Mouse (Mus musculus) A20 (cell line): ENCODE measurements at regions not wholly inside any gene's neighbourhood (a gene's known extent, or its start where the extent isn't known, plus 50 kb on each side); places are given as distances from the start of the nearest gene placed in this dataset.

Experiments used
- DNase-seq: peaks from one replicate; pipeline ENCODE4 v3.0.0-alpha.2; 2011; ENCODE audit warnings: low read depth, low spot score

DNA sequence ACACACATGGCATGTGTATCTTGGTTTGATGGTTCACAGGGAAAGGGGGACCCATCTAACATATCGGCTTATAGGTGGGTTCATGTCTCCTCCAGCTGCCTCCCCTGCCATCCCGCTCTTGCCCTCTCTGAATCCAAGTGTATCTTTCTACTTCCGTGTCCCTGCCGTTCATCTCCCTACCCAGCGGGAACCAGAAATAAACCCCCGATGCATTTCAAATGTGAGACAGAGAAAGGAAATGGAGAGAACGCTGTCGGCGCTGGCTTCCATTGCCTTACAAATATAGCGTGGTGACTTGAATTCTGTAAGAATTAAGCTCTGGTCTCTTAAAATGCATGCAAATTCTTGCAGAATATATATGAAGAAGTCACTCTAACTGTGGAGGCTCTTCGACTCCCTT, 379.2 kb downstream of the Vrk1 start:
- no peak for DNase-seq

DNA sequence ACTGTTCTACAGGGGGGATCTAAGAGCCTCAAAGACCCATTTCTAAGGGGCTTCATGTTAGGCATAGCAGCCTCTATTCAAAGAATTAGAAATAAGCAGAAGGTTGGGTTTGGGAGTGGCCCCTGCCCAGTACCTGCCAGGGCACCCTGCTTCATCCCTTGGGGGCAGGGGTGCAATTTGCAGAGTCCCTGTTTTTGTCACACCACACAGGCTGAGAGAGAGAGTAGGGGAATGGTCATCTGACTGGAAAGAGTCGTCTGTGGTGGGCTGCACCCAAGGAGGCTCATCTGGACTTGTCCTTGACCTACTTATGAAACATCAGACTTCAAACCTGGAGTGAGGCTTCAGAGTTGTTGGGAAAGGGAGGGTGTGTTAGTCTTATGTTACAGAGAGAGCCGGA, 382.3 kb downstream of the Vrk1 start:
- DNase-seq = no peak

DNA sequence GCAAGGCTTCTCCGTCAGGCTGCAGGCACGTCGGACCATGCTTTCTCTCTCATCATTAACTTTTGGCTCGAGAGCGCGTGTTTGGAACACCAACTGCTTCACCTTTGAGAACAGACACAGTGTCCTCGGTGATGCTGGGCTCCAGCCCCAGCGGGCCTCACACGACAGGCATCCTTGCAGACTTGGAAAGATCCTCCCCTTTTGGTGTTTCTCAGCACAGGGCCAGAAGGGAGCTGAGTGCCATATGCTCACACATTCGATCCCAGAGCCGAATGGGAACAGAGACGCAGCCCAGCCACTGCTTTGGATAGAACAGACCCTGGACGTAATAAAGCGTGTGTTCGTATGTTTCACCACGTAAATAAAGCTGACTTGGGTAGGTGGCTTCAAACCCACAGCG, 389.1 kb downstream of the Vrk1 start:
- no peak for DNase-seq

DNA sequence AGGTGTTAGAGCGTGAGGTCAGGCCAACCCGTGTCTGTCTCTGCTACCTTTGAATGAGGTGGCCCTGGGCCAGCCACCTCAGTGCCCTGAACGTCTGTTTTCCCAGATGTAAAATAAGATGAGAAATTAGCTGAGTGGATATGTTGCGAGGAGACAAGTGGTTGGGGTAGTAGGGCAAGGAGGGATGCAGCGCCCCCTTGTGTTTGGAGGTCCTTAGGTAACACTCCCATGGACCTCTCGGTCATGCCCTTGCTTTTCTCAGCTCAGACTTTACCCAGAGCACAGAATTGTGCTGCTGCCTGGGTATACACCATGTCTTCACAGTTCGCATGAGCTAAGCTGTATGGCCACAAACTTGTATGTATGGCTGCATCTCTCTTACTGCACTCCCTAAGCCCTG, 401.0 kb downstream of the Vrk1 start:
- DNase-seq = no peak

DNA sequence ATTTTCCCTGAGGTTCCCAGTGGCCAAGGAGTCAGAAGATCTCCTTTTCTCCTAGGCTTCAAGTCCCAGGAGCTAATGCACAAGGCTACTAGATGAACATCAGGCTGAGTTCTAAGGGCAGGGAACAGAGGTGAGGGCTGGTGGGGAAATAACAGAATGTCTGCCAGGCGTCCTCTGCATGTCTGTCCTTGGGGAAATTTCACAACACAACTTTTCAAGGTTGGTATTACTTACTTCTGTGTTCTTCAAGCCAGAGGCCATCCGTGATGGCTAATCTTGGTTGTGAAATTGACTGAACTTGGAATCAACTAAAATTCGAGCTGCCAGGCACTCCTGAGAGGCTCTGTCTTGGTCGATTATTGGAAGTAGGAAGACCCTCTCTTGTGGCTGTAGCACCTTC, 416.6 kb downstream of the Vrk1 start:
- no peak for DNase-seq

DNA sequence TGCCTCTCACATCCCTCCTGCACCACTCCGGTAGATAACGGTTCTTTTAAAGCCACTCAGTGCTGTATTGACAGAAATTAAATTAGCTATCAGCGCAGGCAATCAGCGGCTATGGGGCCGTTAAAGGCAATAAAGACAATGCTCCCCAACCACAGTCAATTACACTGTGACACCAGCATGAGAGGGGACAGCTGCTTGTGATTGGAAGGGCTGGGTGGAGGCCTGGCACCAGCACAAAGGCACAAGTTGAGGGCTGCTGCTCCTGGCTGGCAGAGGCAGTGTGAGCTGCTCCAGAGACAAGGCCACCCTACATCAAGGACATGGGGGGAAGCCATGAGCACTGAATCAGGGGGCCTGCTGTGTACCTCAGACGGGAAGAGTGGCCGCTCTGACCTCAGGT, 420.0 kb downstream of the Vrk1 start:
- no peak for DNase-seq

DNA sequence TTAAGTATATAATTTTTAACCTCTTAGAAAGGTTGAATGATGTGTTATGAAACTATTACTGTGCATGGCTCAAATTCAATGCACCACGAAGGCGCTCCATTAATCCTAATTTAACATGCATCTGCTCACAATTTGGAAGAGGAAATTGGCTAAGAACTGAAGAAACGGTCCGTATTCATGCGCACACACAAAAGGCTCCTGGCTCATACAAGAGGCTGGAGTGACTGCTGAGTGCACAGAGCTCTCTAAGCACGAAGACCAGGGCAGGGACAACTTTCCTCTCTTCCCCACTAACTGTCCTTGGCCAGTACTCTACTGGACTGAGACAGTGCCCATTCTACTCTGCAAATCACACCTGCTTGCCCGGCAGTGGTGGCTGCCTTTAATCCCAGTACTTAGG, 435.1 kb downstream of the Vrk1 start:
- no peak for DNase-seq

DNA sequence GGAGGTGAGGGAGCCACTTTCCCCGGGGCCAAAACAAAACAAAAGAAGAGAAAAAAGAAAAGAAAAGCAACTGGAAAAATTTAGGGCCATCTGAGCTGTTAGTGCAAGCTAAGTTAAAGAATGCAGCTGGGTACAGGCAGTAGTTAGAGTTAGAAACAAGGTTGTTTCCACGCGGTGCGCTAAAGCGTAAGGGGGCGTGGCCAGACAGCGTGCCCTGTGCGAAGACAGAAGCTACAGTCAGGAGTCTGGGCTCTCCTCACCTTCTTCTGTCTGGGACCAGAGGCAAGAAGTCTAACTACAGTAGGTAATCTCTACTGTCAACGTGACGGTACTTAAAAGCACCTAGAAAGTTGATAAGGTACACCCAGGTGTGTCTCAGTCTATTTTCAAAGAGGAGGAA, 435.9 kb downstream of the Vrk1 start:
- no peak for DNase-seq

DNA sequence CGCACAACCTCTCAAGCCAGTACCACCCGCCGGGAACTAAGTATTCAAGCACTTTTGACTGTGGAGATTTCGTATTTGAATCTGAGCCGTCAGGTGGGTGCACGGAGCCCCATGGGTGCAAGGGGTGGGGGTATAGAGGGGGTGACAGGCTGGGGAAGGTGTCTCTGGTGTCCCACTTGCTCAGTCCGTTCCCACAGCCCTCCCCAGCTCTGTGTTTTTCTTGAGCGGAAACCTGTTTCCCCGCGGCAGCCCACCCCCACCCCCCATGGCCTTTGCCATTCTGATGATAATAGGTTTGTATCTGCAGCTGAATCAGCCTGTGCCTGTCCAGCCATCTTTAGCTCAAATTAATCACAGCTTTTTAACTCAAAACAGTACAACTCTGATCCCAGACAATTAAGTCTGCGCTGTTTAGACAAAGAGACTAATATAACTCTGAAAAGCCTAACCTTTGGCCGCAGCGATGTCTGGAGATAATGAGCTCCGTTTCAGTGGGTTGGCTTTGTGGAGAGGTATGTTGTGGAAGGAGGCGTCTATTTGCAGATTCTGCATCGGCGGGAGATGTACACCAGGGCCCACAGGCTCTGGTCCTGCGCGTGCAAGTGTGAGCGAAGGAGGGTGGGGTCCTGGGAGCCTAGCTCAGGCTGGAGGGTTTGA, 437.0 kb downstream of the Vrk1 start:
- no peak for DNase-seq

DNA sequence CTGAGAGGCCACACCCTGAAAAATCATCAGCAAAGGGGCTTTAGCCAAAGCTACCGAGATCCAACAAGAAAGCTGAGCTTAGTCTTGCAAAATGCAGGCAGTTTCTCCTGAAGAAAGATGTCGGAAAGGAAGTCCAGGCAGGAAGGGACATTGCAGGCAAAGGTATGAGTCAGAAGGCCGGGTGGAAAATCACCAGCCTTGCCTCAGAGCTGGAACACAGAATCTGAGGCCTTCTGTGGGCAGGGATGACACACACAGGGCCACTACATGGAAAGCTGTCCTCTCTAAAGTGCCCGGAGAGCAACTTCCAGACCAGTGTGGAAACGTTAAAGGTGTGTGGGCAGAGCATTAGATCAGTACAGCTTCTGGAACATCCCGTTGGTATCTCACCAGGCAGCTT, 438.5 kb downstream of the Vrk1 start:
- no peak for DNase-seq

DNA sequence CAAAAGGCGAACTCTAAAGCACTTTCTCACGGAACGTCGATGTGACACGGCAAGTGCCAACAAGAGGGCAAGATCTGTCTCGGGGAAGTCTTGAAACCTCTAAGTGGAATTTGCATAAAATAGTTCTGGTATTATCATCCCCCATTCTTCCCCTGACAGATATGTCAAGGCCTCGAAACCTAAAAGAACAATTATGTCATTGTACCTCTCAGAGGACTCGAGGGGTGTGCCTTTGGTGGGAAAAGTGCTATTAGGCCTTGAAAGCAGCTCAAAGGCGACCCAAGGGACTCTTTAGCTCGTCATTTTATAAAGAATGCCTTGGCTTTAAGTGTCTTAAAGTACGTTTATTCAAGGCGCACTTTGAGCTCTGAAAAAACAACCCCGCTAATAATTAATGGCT, 443.5 kb downstream of the Vrk1 start:
- DNase-seq = no peak

DNA sequence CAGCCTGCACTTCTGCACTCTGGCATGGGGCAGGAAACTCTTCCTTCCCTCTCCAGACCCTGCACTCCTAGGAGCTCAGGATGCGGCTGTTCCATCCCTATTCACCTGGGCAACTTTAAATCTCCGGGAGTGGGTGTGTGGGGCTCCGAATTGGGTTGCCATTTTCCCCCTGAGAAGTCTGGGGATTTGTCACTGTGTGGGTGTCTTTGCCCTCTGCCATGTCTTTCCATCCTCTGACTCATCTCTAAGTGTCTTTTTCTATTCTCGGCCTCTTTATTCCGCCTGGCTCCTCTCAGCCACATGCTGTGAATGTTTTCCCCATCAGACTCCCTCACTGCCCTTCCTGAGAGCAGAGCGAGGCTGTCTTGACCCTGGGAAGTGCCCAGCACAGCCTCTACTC, 448.2 kb downstream of the Vrk1 start:
- no peak for DNase-seq

DNA sequence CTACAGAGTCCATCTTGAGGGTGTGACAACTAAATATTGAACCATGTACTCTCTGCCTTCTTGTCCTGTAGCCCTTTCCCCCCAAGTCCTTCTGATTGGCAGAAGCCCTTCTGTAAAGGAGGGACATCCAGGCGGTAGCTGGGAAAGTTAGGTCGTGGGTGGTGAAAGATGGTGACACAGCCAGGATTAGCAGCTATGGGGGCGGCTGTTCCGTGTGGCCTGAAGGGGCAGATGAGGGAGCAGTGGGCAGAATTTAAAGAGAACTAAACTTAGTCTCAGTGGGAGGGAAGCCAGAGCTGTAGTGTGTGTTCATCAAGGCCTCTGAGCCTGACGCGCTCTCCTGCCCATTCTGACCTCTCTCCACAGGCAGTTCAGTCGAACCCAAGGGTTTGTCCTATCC, 450.6 kb downstream of the Vrk1 start:
- no peak for DNase-seq

DNA sequence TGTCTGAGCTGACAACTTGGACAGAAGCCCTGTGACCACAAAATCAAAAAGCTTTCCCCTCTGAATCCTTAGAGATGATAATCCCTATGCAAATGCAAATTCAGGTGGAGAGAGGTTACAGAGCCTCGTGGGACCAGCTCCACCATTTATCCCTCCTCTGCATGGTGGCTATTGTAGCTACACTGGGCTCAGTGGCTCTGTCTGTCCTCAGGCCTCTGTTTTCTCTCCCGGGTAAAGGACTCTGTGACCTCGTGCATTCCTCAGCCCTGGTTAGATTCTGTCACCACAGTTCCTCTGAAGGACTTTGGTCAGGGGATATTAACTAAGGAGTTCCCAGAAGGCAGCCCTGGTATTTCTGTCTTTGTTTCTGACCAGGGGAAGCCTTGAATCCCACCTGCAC, 452.3 kb downstream of the Vrk1 start:
- DNase-seq = no peak

DNA sequence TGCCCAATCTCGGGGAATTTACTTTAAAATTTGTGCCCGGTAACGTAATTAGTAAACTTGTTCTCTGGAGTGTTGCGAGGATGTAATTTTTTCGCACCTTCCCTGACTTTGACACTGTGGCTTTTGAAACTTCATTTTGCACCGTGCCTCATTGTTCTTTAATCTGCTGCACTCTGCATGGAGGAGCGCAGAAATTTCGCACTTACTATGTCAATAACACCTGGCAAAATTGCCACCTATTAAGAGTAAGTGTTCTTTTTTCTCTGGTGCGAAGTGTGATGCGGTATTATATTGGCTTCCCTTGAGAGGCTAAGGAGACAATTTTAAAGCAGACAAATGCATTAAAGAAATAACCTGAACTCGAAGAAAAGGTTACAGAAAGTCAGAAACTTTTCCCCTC, 454.7 kb downstream of the Vrk1 start:
- no peak for DNase-seq

DNA sequence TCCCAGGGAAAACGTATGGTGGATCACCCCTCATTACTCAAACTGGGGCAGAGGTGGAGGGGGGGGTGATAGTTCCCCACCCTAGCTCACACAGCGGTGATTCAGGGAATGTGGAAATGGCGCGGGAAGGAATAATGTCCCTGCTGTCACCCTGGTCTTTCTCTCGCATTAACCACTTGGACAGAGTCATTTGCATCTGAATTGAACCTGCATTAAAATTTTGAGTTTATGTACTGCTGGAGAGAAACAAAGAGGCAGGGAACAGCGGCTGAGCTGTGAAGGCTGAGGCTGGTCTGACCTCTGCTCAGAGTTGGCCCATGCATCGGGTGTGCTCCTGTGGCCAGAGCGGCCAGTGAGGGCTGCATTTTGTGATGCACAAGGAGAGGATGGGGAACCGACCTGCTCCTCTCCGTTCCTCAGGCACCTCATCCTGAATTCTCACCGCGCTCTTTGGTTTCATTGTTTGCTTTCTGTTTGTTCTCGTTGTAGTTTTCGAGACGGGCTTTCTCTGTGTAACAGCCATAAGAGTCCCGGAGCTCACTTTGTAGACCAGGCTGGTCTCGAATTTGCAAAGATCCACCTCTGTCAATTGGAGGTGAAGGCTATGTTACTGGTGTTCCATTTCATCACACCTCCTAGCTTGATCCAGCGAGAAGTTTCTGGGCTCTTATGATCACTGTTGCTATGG, 458.3 kb downstream of the Vrk1 start:
- DNase-seq = no peak

DNA sequence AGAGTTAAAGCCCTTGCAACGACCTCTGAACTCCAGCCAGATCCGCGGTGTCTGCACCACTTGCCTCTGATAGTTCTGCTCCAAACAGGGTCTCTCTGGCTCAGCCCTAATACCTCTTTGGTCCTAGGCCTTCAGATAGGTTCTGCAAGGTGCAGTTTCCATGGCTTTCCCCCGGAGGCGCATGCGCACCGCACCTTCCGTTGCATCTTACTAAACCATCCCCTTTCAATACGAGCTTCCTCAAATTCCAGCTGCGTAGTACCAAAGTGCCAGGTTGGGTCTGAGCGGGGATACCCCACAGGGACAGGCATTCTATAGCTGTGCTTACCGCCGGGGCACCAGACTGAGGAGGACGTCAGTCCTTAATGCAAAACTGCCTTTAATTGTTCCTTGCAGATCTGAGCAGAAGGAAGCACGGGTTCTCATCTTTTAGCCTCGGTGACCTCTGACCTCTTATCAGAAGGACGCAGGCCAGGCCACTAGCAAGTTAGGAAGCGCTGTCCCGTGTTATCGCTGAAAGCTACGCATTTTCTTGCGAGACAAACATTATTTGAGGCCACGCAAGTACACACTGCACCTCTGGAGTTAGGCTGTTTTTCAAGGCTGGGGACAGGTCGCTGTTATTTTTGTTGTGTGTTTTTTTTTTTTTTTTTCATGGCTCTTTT, 464.6 kb downstream of the Vrk1 start:
- DNase-seq = no peak

DNA sequence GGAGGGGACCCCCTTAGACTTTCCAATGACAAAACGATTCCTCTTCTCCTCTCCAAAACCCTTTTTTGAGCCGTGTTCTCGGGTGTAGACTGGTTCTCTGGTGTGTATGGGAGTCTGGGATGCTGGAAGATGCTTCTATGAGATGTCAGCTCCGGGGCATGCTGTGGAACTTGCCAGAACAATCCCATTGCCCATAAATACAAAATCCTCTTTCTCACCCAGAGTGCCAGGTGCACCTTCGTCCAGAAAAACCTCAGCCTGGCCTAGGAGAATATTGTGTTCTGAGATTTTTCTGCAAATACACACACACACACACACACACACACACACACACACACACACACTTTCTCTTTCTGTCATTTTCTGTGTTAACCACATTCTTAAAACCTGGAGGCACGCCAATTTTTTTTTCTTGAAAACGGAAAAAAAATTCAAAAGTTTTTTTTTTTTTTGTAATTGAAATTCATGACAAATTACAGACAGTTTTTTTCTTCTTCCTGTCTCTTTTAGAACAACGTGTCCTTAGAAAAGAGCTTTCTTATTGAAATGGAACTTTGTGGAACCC, 465.5 kb downstream of the Vrk1 start:
- DNase-seq = no peak

DNA sequence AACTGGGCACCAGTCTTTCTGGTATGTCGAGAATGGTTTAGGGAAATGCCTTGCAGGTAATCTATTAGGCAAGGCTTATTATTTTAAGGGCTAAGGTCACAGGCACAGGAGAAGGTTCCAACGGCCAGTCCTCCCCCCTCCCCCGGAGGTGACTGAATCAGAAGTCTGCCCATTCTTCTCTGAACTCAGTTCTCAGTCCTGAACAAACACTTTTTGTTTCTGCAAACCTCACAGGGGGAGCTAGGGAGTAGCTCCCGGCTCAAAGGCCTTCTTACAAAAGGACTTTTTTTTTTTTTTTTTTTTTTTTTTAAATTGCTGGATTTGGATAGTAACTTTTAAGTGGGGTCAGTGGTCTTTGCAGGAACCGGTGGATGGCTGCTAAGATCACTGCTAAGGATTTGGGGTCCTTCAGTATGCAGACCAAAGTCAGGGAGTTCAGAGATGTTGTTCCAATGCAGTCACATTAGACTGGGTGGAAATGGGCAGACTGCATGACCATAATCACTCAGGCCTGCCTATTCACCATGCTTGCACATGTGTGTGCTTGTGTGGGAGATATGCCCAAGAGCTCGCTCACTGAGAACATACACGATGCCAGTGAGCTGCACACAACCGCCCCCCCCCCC, 467.1 kb downstream of the Vrk1 start:
- DNase-seq = no peak

DNA sequence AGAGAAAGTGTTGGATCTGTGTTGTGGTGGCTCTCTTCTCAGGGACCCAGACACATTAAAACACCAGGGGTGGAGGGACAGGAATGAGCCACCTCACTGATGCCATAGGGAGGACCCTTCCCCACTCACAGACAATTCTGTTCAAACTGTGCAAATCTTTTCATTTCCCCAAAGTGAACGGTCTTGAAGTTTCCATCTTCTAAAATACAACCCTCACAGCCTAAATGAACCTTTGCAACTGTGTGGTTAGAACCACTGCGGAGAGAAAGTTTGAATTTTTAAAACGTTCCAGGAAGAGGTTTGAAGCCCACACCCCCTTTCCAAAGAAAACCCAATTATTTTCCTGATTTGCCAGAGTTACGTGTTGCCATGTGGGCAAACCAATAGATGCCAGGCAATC, 467.7 kb downstream of the Vrk1 start:
- no peak for DNase-seq

DNA sequence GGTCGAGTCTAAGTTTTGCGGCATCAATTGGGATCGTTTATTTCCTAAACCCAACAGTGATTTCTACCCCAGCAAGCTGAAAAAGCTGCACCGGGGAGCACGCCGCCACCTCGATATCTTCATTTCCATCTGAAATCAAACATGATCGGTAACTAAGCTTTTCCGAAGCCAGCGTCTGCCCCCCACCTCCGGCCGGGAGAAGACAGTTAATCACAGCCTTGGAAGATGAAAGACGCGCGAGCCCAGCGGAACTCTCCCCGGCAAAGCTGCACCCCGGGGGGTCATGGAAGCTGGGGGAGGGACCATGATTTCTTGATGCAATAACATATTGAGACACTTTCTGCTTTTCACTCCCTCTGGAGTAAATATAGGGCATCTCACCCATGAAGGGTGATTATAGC, 468.4 kb downstream of the Vrk1 start:
- DNase-seq = no peak

DNA sequence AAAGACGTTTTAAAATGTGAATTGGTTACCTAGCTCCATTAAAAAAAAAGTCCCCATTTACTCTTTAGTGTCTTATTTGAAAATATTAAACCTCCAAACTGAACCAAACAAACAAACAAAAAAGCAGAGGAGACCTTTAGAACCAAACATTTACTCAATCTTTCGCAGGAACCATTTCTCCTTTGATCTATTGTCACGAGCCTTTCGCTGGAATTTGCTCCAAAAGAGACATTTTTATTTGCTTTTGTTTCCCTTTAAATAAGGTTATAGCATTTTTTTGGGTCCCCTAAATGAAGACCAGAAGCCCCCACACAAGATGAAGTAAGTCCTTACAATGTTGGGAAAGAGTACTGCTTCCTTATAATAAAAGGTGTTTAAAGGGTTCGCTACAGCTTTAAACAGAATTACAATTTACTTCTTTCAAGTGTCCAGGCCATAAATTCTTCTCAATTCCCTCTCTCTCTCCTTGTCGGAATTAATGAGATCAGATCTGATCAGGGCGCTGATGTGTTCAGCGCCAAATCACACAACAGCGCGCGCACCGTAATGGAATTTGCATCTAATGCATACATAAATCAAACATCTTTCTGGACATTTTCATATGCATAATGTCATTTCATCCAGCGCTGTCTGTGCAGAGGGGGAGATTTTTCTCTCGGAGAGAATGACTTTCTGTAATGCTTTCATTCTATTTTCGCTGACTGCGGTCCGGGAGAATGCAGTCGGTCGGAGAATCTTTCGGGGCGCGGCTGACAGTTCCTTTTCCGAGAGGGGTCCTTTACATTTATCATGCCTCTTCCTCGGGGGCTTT, 469.2 kb downstream of the Vrk1 start:
- DNase-seq = no peak
